Mouse (Mus musculus): ENCODE data around the gene Gm21671. TPM values are rescaled to one million over a fixed set of nuclear protein-coding genes. Genes with fewer than 3 reads are reported as not detected.
"Not testable (repeated sequence)": the region's sequence is repeated elsewhere in the genome, so short reads cannot be mapped to it uniquely, and the experiment has no call there.

Gene Gm21671
- polyA plus RNA-seq (2014; fragmentation: Nextera tagmentation; extraction: Ambion mirVana), result 0.14 TPM in 1 of 2 replicates, not detected in the other

DNA sequence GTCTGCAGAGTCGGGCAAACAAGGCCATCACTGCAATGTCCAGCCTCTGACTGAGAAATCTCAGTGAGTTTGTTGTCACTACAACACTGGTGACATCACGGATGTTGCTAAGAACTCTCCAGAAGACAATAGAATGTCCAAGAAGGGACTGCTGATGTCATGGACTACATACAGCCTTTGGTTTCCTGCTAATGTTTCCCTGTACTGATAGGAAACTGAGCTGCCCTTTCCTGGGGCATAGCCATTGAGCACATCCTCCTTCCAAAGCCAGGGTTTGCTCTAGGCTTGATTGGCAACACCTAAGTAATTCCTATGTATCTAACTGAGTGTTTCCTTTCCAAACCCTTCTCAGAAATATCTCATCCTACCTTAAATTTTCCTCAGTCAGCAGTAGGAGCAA, at the start of gene Gm21671:
Gene Gm21671 (minus strand): TSS at position 101 of the 400 bp plus-strand sequence.
- not testable (repeated sequence) for H3K27me3 ChIP-seq (ENCODE audit: control insufficient read depth, insufficient read depth, low read length); DNase-seq (ENCODE audit: low spot score); H3K4me2 ChIP-seq (replicated peaks; ENCODE audit: low read depth, low read length); H3K9me3 ChIP-seq (ENCODE audit: control insufficient read depth, low read length); ATAC-seq (ENCODE audit: low FRiP score); H3K4me1 ChIP-seq (replicated peaks; ENCODE audit: control insufficient read depth, insufficient read depth, low read length); H3K27ac ChIP-seq (ENCODE audit: low read depth, low read length); H3K9ac ChIP-seq (ENCODE audit: low read depth, low read length); H3K36me3 ChIP-seq (ENCODE audit: control insufficient read depth, insufficient read depth, low read length); H3K4me3 ChIP-seq (ENCODE audit: low read depth, low read length)
- 79% methylated on average over 2 of the region's 2 CpGs for WGBS

GRCm38 (mm10) chr5:25988550-25988949, 34.3 kb upstream of the Gm21671 start, which contains the start of gene Gm21698:
TSS of gene Gm21698 (minus strand) at chr5:25988650.
- not testable (repeated sequence) for H3K27ac ChIP-seq (ENCODE audit: low read depth, low read length); H3K9ac ChIP-seq (ENCODE audit: low read depth, low read length); DNase-seq (ENCODE audit: low spot score); H3K36me3 ChIP-seq (ENCODE audit: control insufficient read depth, insufficient read depth, low read length); H3K9me3 ChIP-seq (ENCODE audit: control insufficient read depth, low read length); H3K27me3 ChIP-seq (ENCODE audit: control insufficient read depth, insufficient read depth, low read length); H3K4me3 ChIP-seq (ENCODE audit: low read depth, low read length); ATAC-seq (ENCODE audit: low FRiP score); H3K4me1 ChIP-seq (replicated peaks; ENCODE audit: control insufficient read depth, insufficient read depth, low read length); H3K4me2 ChIP-seq (replicated peaks; ENCODE audit: low read depth, low read length)
- no CpG with 5 or more reads among the region's 3 CpGs for WGBS

DNA sequence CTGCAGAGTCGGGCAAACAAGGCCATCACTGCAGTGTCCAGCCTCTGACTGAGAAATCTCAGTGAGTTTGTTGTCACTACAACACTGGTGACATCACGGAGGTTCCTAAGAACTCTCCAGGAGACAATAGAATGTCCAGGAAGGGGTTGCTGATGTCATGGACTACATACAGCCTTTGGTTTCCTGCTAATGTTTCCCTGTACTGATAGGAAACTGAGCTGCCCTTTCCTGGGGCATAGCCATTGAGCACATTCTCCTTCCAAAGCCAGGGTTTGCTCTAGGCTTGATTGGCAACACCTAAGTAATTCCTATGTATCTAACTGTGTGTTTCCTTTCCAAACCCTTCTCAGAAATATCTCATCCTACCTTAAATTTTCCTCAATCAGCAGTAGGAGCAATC, 18.3 kb upstream of the Gm21671 start, which contains the start of gene Gm21680:
Gene Gm21680 (minus strand): TSS at position 101 of the 400 bp plus-strand sequence.
- H3K36me3 ChIP-seq (ENCODE audit: control insufficient read depth, insufficient read depth, low read length); H3K4me2 ChIP-seq (replicated peaks; ENCODE audit: low read depth, low read length); H3K27ac ChIP-seq (ENCODE audit: low read depth, low read length); H3K9ac ChIP-seq (ENCODE audit: low read depth, low read length); H3K27me3 ChIP-seq (ENCODE audit: control insufficient read depth, insufficient read depth, low read length); DNase-seq (ENCODE audit: low spot score); ATAC-seq (ENCODE audit: low FRiP score); H3K4me1 ChIP-seq (replicated peaks; ENCODE audit: control insufficient read depth, insufficient read depth, low read length); H3K4me3 ChIP-seq (ENCODE audit: low read depth, low read length); H3K9me3 ChIP-seq (ENCODE audit: control insufficient read depth, low read length): not testable (repeated sequence)
- WGBS, result no CpG with 5 or more reads among the region's 2 CpGs

DNA sequence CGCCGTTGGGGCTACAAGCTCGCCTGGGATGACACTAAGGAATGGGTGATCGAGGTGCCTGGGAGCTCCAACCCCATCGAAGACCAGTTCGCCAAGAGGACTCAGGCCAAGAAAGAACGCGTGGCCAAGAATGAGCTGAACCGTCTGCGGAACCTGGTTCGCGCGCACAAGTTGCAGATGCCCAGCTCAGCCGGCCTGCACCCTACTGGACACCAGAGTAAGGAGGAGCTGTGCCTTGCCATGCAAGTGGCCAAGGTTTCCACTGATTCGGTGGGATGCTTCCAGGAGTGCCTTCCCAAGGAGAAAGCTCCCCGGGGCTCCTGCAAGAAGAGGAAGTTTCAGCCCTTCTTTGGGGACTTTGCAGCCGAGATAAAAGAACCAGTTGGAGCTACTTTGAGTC, 2.8 kb upstream of the Gm21671 start:
- not testable (repeated sequence) for ATAC-seq (ENCODE audit: low FRiP score); H3K27me3 ChIP-seq (ENCODE audit: control insufficient read depth, insufficient read depth, low read length); H3K9ac ChIP-seq (ENCODE audit: low read depth, low read length); H3K4me1 ChIP-seq (replicated peaks; ENCODE audit: control insufficient read depth, insufficient read depth, low read length); DNase-seq (ENCODE audit: low spot score); H3K9me3 ChIP-seq (ENCODE audit: control insufficient read depth, low read length); H3K4me3 ChIP-seq (ENCODE audit: low read depth, low read length); H3K36me3 ChIP-seq (ENCODE audit: control insufficient read depth, insufficient read depth, low read length); H3K27ac ChIP-seq (ENCODE audit: low read depth, low read length)
- WGBS, result 61% methylated on average over 16 of the region's 17 CpGs
- peak overlapping the region; percentile 23; the same call in 1 of the 2 replicates for H3K4me2 ChIP-seq (replicated peaks; ENCODE audit: low read depth, low read length)

- not testable (repeated sequence) for H3K9me3 ChIP-seq (ENCODE audit: control insufficient read depth, low read length); H3K27me3 ChIP-seq (ENCODE audit: control insufficient read depth, insufficient read depth, low read length); H3K36me3 ChIP-seq (ENCODE audit: control insufficient read depth, insufficient read depth, low read length); H3K4me1 ChIP-seq (replicated peaks; ENCODE audit: control insufficient read depth, insufficient read depth, low read length); H3K9ac ChIP-seq (ENCODE audit: low read depth, low read length); H3K27ac ChIP-seq (ENCODE audit: low read depth, low read length); ATAC-seq (ENCODE audit: low FRiP score)
- DNase-seq (ENCODE audit: low spot score), result peak; percentile 31
- Histone ChIP-seq H3K4me2 (replicated peaks; ENCODE audit: low read depth, low read length) (peak overlapping the region; percentile 23), H3K4me3 (ENCODE audit: low read depth, low read length) (peak overlapping the region; percentile 17; the same call in 1 of the 2 replicates)
- 33% methylated on average over 32 of the region's 32 CpGs for WGBS
These were observed 2.4 kb upstream of the Gm21671 start for GRCm38 (mm10) chr5:25956611-25957010.

- H3K4me2 ChIP-seq (replicated peaks; ENCODE audit: low read depth, low read length); ATAC-seq (ENCODE audit: low FRiP score); DNase-seq (ENCODE audit: low spot score); H3K9ac ChIP-seq (ENCODE audit: low read depth, low read length); H3K27me3 ChIP-seq (ENCODE audit: control insufficient read depth, insufficient read depth, low read length); H3K9me3 ChIP-seq (ENCODE audit: control insufficient read depth, low read length); H3K36me3 ChIP-seq (ENCODE audit: control insufficient read depth, insufficient read depth, low read length); H3K4me3 ChIP-seq (ENCODE audit: low read depth, low read length); H3K4me1 ChIP-seq (replicated peaks; ENCODE audit: control insufficient read depth, insufficient read depth, low read length); H3K27ac ChIP-seq (ENCODE audit: low read depth, low read length): not testable (repeated sequence)
- WGBS, result 73% methylated on average over 2 of the region's 2 CpGs
These were observed 8.8 kb downstream of the Gm21671 start for GRCm38 (mm10) chr5:25945391-25945790.

GRCm38 (mm10) chr5:25942281-25942680, 11.9 kb downstream of the Gm21671 start, which contains the start of gene Gm21663:
TSS of gene Gm21663 (minus strand) at chr5:25942381.
- H3K4me2 ChIP-seq (replicated peaks; ENCODE audit: low read depth, low read length); H3K4me1 ChIP-seq (replicated peaks; ENCODE audit: control insufficient read depth, insufficient read depth, low read length); H3K4me3 ChIP-seq (ENCODE audit: low read depth, low read length); DNase-seq (ENCODE audit: low spot score); ATAC-seq (ENCODE audit: low FRiP score); H3K27ac ChIP-seq (ENCODE audit: low read depth, low read length); H3K9me3 ChIP-seq (ENCODE audit: control insufficient read depth, low read length); H3K9ac ChIP-seq (ENCODE audit: low read depth, low read length); H3K36me3 ChIP-seq (ENCODE audit: control insufficient read depth, insufficient read depth, low read length); H3K27me3 ChIP-seq (ENCODE audit: control insufficient read depth, insufficient read depth, low read length): not testable (repeated sequence)
- WGBS, result 62% methylated on average over 2 of the region's 2 CpGs

Other genes with a start within 250 kb of the Gm21671 start
- gene Xrcc2, start 248.6 kb downstream of the Gm21671 start, polyA plus RNA-seq (2014; fragmentation: Nextera tagmentation; extraction: Ambion mirVana), result 7.9 and 10.2 TPM in 2 replicates
- gene Actr3b, start 194.4 kb downstream of the Gm21671 start, polyA plus RNA-seq (2014; fragmentation: Nextera tagmentation; extraction: Ambion mirVana), result 8.0 and 9.9 TPM in 2 replicates
- gene Gm21663, start 12.0 kb downstream of the Gm21671 start, polyA plus RNA-seq (2014; fragmentation: Nextera tagmentation; extraction: Ambion mirVana), result 0.11 TPM in 1 of 2 replicates, not detected in the other
- gene Gm21680, start 18.2 kb upstream of the Gm21671 start, polyA plus RNA-seq (2014; fragmentation: Nextera tagmentation; extraction: Ambion mirVana), result 0.06 TPM in 1 of 2 replicates, not detected in the other
- gene Gm21698, start 34.2 kb upstream of the Gm21671 start, polyA plus RNA-seq (2014; fragmentation: Nextera tagmentation; extraction: Ambion mirVana), result 0.04 TPM in 1 of 2 replicates, not detected in the other
- gene Gm1979, start 50.4 kb upstream of the Gm21671 start, polyA plus RNA-seq (2014; fragmentation: Nextera tagmentation; extraction: Ambion mirVana), result not detected in 2 replicates
- gene Gm5862, start 68.5 kb upstream of the Gm21671 start, polyA plus RNA-seq (2014; fragmentation: Nextera tagmentation; extraction: Ambion mirVana), result not detected in 2 replicates
- not detected in 2 replicates for gene Speer4a, start 85.1 kb upstream of the Gm21671 start, polyA plus RNA-seq (2014; fragmentation: Nextera tagmentation; extraction: Ambion mirVana)
- gene Gm7347, start 104.2 kb upstream of the Gm21671 start, polyA plus RNA-seq (2014; fragmentation: Nextera tagmentation; extraction: Ambion mirVana), result 0.09 TPM in 1 of 2 replicates, not detected in the other
- not detected in 2 replicates for gene Gm10471, start 134.9 kb upstream of the Gm21671 start, polyA plus RNA-seq (2014; fragmentation: Nextera tagmentation; extraction: Ambion mirVana)
- 0.23 TPM in 1 of 2 replicates, not detected in the other for gene 5031410I06Rik, start 150.9 kb upstream of the Gm21671 start, polyA plus RNA-seq (2014; fragmentation: Nextera tagmentation; extraction: Ambion mirVana)
- 0.12 TPM in 1 of 2 replicates, not detected in the other for gene Gm10220, start 167.0 kb upstream of the Gm21671 start, polyA plus RNA-seq (2014; fragmentation: Nextera tagmentation; extraction: Ambion mirVana)

All from hindbrain, embryonic 11.5 days (tissue).